Mouse (Mus musculus) kidney, embryonic 16.5 days (tissue): ENCODE data around the gene Setdb1. TPM values are rescaled to one million over a fixed set of nuclear protein-coding genes. Genes with fewer than 3 reads are reported as not detected.

Experiments
- ATAC-seq: fragments of 200-750 bp; cut with Nextera tagmentation; 2 replicates; pipeline ENCODE4 v1.8.0; 2017; ENCODE audit warnings: moderate TSS enrichment; ENCODE audit not compliant: low FRiP score, low TSS enrichment
- H3K27ac ChIP-seq: fragments of 300-500 bp; sonication (generic); 2 replicates; pipeline ENCODE4 v1.5.1; 2014; ENCODE audit warnings: low read length
- H3K27me3 ChIP-seq: fragments of 300-500 bp; sonication (generic); 2 replicates; pipeline ENCODE4 v1.6.1; 2014; ENCODE audit warnings: low read length, control low read depth, mixed read lengths; ENCODE audit not compliant: insufficient read depth
- H3K36me3 ChIP-seq: fragments of 300-500 bp; sonication (generic); 2 replicates; pipeline ENCODE4 v1.6.1; 2014; ENCODE audit warnings: low read length, control low read depth, mixed read lengths; ENCODE audit not compliant: insufficient read depth
- H3K4me1 ChIP-seq: fragments of 300-500 bp; sonication (generic); 2 replicates; pipeline ENCODE4 v1.6.1; 2014; ENCODE audit warnings: low read length, control low read depth, mixed read lengths; ENCODE audit not compliant: insufficient read depth
- H3K4me2 ChIP-seq: fragments of 300-500 bp; sonication (generic); replicated peaks from 2 replicates; pipeline ENCODE4 v1.6.1; 2014; ENCODE audit warnings: low read depth, low read length
- H3K4me3 ChIP-seq: fragments of 300-500 bp; sonication (generic); 2 replicates; pipeline ENCODE4 v1.5.1; 2014; ENCODE audit warnings: mild to moderate bottlenecking, low read length
- H3K9ac ChIP-seq: fragments of 300-500 bp; sonication (generic); replicated peaks from 2 replicates; pipeline ENCODE4 v1.6.1; 2014; ENCODE audit warnings: low read length
- H3K9me3 ChIP-seq: fragments of 300-500 bp; sonication (generic); 2 replicates; pipeline ENCODE4 v1.6.1; 2016; ENCODE audit warnings: low read length, control low read depth
- WGBS: fragments of 180-500 bp; shearing (Covaris S2); extraction: QIAGEN DNeasy Blood & Tissue Kit; methylation state at CpG from one replicate; pipeline ENCODE4 v1.1.7; 2014; 5-methylcytosine and 5-hydroxymethylcytosine counted together
- polyA plus RNA-seq: library from polyadenylated mRNA; unstranded; fragments of >200 nt; fragmentation: Nextera tagmentation; extraction: Ambion mirVana; gene quantifications from 2 replicates; pipeline ENCODE4 v1.2.1, GENCODE M21; 2015

The Setdb1 gene
- polyA plus RNA-seq, 1 experiment from 2014 or later: 45.5 TPM

DNA sequence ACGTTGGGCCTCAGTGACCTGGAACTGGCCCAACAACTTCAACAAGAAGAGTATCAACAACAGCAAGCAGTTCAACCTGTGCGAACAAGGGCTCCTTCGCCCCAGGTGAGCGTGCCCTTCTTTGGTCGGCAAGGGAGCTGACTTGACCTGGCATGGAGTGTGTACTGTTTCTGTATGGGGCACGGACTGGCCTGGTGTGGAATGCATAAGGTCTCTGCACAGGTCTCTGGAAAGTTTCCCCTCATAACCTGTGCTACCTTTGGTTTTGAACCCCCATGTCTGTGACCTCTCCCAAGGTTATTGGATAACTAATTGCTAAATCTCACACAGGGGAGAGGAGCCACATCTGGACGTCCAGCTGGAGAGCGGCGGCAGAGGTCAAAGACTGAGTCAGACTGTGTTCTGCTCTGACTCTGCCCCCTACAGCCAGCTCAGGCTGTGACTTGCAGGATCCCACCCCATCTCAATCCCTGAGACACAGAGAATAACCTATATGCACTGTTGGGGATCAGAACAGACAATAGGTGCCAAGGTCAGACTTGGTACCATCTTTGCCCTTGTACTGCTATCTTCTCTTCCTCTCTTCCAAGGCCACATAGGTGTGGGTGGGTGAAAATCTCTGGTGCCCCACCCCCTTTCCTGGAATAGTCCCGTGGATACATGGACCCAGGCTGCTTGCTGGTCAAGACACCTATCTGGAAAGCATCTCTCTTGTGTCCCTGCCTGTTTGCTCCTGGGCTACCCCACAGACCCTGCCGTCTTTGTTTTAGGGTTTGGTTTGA, 61.5 kb downstream of the Setdb1 start:
- no peak overlapping the region for H3K4me2 ChIP-seq

DNA sequence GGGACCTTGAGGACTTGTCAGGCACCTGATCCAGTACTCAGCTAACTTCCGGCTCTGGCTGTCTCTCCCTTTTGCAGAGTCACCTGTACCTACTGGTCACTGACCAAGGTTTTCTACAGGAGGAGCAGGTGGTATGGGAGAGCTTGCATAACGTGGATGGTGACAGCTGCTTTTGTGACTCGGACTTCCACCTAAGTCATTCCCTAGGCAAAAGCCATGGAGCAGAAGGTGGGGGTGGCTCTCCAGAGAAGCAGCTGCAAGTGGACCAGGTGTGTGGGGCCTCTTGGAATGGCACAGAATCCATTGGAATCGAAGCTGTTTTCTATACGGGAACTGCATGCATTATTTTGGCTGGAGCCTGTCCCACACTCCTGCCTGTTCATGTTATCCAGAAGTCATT, 62.3 kb downstream of the Setdb1 start:
- no peak overlapping the region for H3K4me2 ChIP-seq
- no peaks in the 10 kb centered on the region for H3K27me3 ChIP-seq
- H3K9ac ChIP-seq: no peak overlapping the region
- ATAC-seq: no peak
- peaks cover 35% of the 10 kb centered on the region for H3K36me3 ChIP-seq
- H3K9me3 ChIP-seq: no peaks in the 10 kb centered on the region
- H3K4me3 ChIP-seq: no peak overlapping the region
- 86% methylated on average over 5 of the region's 5 CpGs for WGBS
- H3K27ac ChIP-seq: no peak overlapping the region
- H3K4me1 ChIP-seq: peaks cover 11% of the 10 kb centered on the region

More for the DNA sequence above, 61.5 kb downstream of the Setdb1 start:
- Histone ChIP-seq H3K27me3 (no peaks in the 10 kb centered on the region), H3K36me3 (peaks cover 35% of the 10 kb centered on the region), H3K9ac (peak overlapping the region; percentile 27; the same call in 1 of the 2 replicates), H3K27ac (peak overlapping the region; percentile 35; the same call in 1 of the 2 replicates), H3K9me3 (no peaks in the 10 kb centered on the region), H3K4me3 (no peak overlapping the region), H3K4me1 (peaks cover 11% of the 10 kb centered on the region)
- WGBS: 70% methylated on average over 11 of the region's 11 CpGs
- peak; percentile 42; the same call in 1 of the 2 replicates for ATAC-seq

DNA sequence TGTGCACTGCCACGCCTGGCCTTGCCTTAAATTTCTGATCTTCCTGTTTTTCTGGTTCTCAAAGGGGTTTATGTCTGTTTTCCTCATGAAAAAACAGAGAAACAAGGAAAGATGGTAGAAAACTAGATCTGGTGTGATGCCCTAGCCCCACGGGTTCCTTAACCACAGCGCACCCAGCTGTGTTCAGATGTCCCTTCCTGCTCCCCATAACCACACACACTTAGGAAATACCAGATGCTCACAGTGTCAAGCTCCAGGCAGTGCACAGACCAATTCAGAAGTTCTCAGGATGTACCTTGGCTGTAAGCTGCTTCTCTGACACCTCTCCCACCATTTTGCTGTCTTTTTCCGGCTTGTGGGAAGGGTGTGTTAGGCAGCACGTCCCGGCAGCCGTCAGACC, 62.7 kb downstream of the Setdb1 start:
- H3K4me2 ChIP-seq: no peak overlapping the region
- H3K4me3 ChIP-seq: no peak overlapping the region
- H3K27me3 ChIP-seq: no peaks in the 10 kb centered on the region
- peaks cover 35% of the 10 kb centered on the region for H3K36me3 ChIP-seq
- H3K9ac ChIP-seq: no peak overlapping the region
- 89% methylated on average over 7 of the region's 7 CpGs for WGBS
- H3K27ac ChIP-seq: no peak overlapping the region
- H3K4me1 ChIP-seq: peaks cover 11% of the 10 kb centered on the region
- no peak for ATAC-seq
- H3K9me3 ChIP-seq: no peaks in the 10 kb centered on the region

DNA sequence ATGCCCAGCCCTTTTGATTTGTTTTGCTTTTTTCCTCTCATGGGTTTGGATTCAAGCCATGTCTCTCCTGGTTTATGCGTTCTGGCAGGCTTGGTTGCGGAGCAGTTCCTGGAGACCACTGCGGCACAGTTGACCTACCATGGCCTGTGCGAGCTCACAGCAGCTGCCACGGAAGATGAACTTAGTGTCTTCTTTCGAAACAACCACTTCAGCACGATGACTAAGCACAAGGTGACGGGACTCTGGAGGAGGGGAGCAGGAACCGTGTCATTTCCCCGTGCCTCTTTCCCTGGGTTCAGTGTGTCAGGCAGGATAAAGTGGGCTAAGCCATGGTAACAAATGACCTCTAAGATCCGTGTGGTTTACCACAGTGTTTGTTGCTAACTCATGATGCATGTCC, 63.5 kb downstream of the Setdb1 start:
- Histone ChIP-seq H3K27ac (peak overlapping the region; percentile 1; the same call in 1 of the 2 replicates), H3K27me3 (no peaks in the 10 kb centered on the region), H3K4me3 (no peak overlapping the region), H3K9ac (no peak overlapping the region), H3K4me2 (no peak overlapping the region), H3K9me3 (no peaks in the 10 kb centered on the region), H3K4me1 (peaks cover 11% of the 10 kb centered on the region), H3K36me3 (peaks cover 38% of the 10 kb centered on the region)
- no peak; the same call in 1 of the 2 replicates for ATAC-seq
- 42% methylated on average over 11 of the region's 11 CpGs for WGBS

DNA sequence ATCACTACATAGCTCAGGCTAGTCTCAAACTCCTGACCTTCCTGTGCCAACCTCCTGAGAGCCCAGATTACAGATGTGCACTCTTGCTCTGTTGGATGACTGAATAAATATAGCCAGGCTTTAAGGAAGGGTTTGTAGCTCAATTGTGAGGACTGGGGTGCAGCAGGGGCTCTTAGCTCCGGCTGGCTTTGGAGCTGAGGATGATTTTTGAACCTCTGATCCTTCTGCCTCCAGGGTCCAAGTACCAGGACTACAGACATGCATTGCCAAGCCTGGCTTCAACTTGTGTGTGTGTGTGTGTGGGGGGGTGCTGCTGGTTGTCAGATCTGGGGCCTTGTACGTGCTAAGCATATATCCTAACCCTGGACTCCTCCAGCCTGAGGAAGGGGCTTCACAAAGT, 64.1 kb downstream of the Setdb1 start:
- Histone ChIP-seq H3K36me3 (peaks cover 44% of the 10 kb centered on the region), H3K27ac (peak overlapping the region; percentile 1; the same call in 1 of the 2 replicates), H3K9me3 (no peaks in the 10 kb centered on the region)

DNA sequence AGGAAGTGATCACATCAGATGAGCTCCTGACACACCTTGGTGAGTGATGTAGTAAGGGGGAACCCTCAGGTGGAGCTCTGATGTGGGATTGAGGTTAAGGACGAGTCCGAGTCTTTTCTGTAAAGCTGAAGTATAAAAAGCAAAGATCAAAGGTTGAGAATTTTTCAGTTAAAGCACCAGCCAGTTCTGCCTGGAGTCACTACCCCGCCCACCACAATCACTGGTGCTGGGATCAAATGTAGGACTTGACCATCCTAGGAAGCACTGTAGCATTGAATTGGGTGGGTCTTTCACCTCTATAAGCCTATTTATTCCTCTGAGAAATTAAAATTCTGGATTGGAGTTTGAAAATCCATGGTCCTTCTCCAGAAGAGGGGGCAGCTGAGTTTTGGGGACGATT, 66.0 kb downstream of the Setdb1 start:
- Histone ChIP-seq H3K9ac (no peak overlapping the region), H3K27me3 (no peaks in the 10 kb centered on the region), H3K4me3 (no peak overlapping the region), H3K4me1 (peaks cover 17% of the 10 kb centered on the region), H3K9me3 (no peaks in the 10 kb centered on the region), H3K36me3 (peaks cover 42% of the 10 kb centered on the region), H3K27ac (no peak overlapping the region), H3K4me2 (no peak overlapping the region)
- 89% methylated on average over 4 of the region's 4 CpGs for WGBS
- ATAC-seq: no peak

More for the DNA sequence above, 64.1 kb downstream of the Setdb1 start:
- Histone ChIP-seq H3K4me2 (no peak overlapping the region), H3K27me3 (no peaks in the 10 kb centered on the region), H3K4me3 (no peak overlapping the region), H3K9ac (no peak overlapping the region), H3K4me1 (peaks cover 11% of the 10 kb centered on the region)
- ATAC-seq: no peak
- WGBS: 85% methylated on average over 2 of the region's 2 CpGs

GRCm38 (mm10) chr3:95290156-95290555, 66.8 kb downstream of the Setdb1 start:
- no peak overlapping the region for H3K4me3 ChIP-seq
- H3K4me2 ChIP-seq: no peak overlapping the region
- H3K27me3 ChIP-seq: no peaks in the 10 kb centered on the region
- 74% methylated on average over 6 of the region's 6 CpGs for WGBS
- peaks cover 40% of the 10 kb centered on the region for H3K36me3 ChIP-seq
- no peak overlapping the region for H3K9ac ChIP-seq
- H3K4me1 ChIP-seq: peaks cover 20% of the 10 kb centered on the region
- H3K27ac ChIP-seq: no peak overlapping the region
- no peak for ATAC-seq
- no peaks in the 10 kb centered on the region for H3K9me3 ChIP-seq

DNA sequence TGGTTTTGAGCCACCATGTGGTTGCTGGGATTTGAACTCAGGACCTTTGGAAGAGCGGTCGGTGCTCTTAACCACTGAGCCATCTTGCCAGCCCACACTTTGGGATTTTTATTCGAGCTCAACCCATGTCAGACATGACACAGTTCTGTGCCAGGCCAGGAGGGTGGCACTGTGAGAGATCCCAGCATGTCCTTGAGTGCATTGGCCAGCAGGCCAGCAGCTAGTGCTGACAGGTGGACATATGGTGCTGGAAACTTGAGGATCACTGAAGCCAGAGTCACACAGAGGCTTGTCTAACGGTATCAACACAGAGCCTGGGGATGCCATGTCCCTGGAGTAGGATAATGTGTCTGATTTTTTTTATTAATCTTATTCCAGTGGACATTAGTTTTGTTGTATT, 67.6 kb downstream of the Setdb1 start:
- no peak overlapping the region for H3K9ac ChIP-seq
- 90% methylated on average over 4 of the region's 4 CpGs for WGBS
- no peak overlapping the region for H3K27ac ChIP-seq
- ATAC-seq: no peak
- no peaks in the 10 kb centered on the region for H3K27me3 ChIP-seq
- H3K9me3 ChIP-seq: no peaks in the 10 kb centered on the region
- H3K4me1 ChIP-seq: peaks cover 27% of the 10 kb centered on the region
- no peak overlapping the region for H3K4me2 ChIP-seq
- H3K4me3 ChIP-seq: no peak overlapping the region
- H3K36me3 ChIP-seq: peaks cover 32% of the 10 kb centered on the region

DNA sequence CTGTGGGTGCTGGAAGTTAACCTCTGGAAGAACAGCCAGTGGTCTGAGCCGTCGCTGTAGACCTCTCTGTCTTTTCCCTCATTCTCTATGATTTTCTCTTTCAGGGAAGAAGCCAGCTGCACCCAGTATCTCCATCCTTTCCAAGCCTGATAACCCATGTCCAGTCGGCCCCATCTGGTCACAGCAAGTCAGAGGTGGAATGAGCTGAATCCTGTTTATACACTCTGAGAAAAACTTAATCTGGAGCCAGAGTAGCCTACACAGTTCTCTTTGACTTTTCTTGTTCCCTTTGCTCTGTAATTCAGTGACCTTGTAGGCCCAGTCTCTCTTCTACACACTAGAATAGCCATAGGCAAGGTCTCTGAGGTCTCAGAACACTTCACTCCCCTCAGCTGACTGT, 69.5 kb downstream of the Setdb1 start:
- no peak overlapping the region for H3K9ac ChIP-seq
- no peaks in the 10 kb centered on the region for H3K9me3 ChIP-seq
- 87% methylated on average over 3 of the region's 3 CpGs for WGBS
- no peaks in the 10 kb centered on the region for H3K27me3 ChIP-seq
- H3K27ac ChIP-seq: no peak overlapping the region
- peaks cover 18% of the 10 kb centered on the region for H3K36me3 ChIP-seq
- H3K4me1 ChIP-seq: peaks cover 30% of the 10 kb centered on the region
- H3K4me3 ChIP-seq: no peak overlapping the region
- no peak overlapping the region for H3K4me2 ChIP-seq
- ATAC-seq: no peak

DNA sequence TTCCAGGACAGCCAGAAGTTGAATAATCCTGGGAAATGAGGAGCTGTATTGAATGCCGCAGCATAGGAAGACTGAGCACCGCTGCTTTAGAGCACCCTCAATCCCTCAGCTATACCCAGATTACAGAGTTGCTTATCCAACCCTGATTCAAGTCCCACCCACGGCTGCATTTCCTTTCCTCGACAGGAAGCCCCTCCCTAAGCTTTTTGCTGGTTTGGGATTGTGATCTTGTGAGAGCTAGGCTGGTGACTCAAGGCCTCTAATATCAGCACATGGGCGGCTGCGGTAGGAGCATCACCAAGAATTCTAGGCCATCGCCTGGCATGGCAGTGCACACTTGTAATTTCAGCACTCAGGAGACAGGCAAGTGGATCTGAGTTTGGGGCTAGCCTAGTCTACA, 70.5 kb downstream of the Setdb1 start:
- 79% methylated on average over 7 of the region's 7 CpGs for WGBS
- Histone ChIP-seq H3K9ac (no peak overlapping the region), H3K9me3 (no peaks in the 10 kb centered on the region), H3K27me3 (no peaks in the 10 kb centered on the region), H3K36me3 (peaks cover 18% of the 10 kb centered on the region), H3K4me3 (no peak overlapping the region), H3K4me2 (no peak overlapping the region), H3K4me1 (peaks cover 30% of the 10 kb centered on the region), H3K27ac (peak overlapping the region; percentile 46)
- no peak for ATAC-seq
